Mouse (Mus musculus) MN1 (cell line): ENCODE data around the gene Med7.
"Not testable (repeated sequence)": the region's sequence is repeated elsewhere in the genome, so short reads cannot be mapped to it uniquely, and the experiment has no call there.

Experiments used
- DNase-seq: peaks from one replicate; pipeline ENCODE4 v3.0.0-alpha.2; 2016; ENCODE audit warnings: low spot score

The Med7 gene

GRCm38 (mm10) chr11:46436760-46437458 is at the start of gene Med7:
TSS of gene Med7 (plus strand) at chr11:46436925.
- peak; percentile 99 for DNase-seq

GRCm38 (mm10) chr11:46387061-46387460 is 49.7 kb upstream of the Med7 start:
- no peak for DNase-seq

DNA sequence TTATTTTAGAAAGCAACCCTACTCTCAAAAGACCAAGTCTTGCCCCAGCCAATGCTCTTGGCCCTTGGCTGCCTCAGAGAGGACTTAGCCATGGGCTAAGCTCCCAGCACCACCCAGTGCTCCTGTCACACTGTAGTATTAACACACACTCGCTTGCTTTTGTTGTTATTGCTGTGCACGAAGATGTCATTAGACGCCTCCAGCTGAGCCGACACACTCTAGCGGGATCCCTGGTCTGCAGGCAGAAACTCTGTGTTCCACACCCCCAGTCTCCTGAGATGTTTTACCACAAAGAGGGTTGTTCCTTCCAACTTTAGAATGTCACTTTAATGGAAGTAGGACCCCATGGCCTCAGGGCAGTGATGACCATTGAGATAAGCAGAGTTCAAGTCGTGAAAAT is 48.3 kb upstream of the Med7 start:
- no peak for DNase-seq

DNA sequence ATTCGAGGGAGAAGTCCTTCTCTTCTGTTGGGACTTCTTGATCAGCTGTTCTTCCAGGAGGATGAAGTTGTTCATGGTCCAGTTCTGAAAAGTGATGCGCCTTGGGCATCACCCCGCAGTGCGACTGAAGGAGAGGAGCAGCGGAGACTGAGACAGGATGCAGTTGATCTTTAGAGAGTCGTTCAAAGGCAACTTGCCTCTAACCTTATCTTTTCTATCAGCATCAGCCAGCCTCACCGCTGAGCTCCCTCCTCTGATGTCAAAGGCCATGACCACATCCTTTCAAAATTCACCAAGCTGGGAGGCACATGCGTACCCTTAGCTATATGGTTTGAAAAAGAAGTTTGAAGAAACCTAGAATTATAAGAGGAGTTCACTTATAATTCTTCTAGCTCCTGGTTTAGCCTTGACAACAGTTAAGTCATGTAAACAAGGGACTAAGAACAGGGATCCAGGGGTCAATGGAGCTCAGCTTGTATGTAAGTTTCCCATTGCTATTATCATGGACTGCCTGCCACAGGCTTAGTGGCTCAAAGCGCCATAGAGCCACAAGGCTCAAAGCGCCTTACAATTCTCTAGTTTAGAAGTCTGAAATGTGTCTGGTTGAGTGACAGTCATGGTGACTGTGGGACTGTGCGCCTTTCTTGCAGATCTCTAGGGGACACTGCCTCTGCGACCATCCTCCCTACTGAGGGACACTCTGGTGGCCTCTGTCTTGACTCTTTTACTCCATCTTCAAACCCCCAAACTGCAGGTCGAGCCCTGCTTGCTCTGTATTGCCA is 47.2 kb upstream of the Med7 start, which contains the start of gene Itk:
Gene Itk (minus strand): TSS at position 180 of the 782 bp plus-strand sequence.
- DNase-seq, result no peak

DNA sequence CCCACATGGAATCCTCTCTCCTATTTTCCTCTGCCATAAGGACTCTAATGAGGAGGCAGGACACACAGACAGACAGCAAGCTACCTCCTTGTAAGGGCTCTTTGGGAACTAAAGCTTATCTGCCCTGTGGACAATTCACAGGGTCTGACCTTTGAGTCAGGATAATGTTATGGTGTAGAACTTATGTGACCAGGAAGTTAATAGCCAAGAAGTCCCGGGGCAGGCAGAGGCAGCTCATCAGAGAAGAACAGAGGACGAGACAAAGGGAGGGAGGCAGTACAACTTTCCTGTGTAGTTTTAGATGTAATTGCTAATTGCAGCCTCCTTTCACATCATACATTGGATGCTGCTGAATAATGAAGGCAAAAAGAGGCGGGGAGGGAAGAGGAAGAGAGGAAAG is 46.1 kb upstream of the Med7 start:
- no peak for DNase-seq

DNA sequence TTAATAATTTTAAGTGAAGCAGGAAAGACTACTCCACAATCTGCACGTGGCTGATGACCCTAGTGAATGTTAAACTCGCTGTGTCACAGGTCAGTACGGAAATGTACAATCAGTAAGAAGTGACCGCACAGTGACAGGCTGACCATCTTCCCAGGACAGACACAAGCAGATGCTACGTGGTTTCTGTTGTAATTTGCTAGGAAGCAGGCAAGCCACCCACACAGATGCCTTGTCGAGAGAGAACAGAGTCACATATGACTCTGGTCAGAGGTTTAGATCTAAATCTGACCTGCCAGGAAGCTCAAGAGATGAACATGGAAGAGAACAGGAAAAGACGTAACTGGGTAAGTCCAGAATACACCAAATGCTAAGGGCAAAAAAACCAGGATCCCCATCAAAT is 43.8 kb upstream of the Med7 start:
- no peak for DNase-seq

DNA sequence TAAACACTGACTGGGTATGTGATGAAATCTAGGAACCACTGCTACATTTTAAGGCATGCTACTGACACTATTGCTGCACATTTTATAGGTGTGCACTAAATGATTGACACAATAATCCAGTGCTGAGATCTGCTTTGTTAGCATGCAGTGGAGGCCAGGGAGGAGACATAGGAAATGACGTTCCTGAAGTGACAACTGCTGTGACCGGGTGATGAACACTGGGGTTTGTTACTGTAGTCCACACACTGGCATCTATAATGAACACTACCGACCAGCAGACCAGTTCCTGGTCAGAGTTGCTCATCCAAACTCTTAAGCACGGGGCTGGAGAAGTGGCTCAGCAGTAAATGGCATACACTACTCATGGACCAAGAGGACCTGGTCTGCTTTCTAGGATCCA is 43.3 kb upstream of the Med7 start:
- no peak for DNase-seq

DNA sequence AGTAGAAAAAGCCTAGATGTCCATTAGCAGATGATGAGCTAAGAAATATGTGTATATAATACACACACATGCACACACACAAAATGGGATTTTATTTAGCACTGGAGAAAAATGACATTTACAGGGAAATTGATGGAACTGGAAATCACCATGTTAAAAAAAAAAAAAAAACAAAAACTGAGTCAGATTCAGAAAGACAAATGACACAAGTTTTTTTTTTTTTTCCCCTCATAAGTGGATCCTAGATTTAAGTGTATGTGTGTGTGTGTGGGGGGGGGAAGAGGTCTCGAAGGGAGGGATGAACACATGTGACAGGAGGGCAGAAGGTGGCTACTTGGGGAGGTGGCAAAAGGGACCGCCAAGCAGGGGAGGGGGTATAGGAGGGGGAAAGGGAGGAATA is 41.6 kb upstream of the Med7 start:
- no peak for DNase-seq

DNA sequence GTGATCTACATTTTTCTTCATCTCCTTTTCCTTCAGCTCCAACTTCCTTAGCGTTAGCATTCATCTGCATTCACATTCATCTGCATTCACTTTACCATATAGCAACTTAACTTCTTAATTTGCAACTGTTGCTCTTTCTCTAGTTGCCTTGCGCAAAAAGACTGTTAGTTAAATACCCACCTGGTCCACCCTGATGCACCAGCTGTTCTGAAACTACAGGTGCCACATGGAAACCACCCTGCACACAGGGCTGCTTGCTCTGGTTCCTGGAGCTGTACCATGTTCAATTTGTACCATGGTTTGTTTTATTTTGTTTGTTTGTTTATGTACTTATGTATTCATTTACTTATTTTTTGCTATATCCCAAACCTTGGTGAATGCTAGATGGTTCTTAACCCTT is 41.0 kb upstream of the Med7 start:
- DNase-seq, result no peak

DNA sequence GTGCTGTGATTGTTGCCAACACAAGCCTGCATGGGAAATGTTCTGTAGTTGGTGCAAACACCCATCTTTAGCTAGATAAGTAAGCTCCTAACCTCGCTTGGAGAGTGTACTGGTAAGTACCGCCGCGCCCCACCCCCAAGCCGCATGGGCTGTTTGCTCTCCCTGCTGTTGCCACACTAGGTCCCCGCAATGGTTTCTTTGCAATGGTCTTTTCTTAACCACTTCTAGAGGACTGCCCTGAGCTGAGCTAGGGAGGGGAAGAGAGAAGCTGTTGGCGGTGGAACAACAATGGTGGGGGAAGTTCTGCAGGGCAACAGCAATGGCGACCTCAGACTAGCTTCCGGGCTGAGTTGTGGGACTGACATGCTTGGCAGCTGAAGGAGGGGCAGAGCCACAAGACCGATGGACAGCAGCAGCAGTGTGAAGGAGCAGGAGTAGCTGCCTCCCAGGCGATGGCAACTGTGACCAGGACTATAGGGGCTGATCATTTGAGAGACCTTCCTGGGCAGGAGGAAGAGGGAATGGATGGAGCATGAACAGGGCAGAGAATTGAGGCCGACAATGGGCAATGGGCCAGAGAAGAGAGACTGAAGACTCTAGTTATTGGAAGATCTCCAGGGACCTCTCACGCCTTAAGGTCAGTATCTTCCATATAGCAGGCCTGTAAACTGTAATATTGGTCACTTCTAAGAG is 40.4 kb upstream of the Med7 start, which contains the start of gene Fam71b:
Gene Fam71b (plus strand): TSS at position 393 of the 693 bp plus-strand sequence.
- no peak for DNase-seq

- no peak for DNase-seq
These were observed 39.9 kb upstream of the Med7 start for GRCm38 (mm10) chr11:46396860-46397179.

DNA sequence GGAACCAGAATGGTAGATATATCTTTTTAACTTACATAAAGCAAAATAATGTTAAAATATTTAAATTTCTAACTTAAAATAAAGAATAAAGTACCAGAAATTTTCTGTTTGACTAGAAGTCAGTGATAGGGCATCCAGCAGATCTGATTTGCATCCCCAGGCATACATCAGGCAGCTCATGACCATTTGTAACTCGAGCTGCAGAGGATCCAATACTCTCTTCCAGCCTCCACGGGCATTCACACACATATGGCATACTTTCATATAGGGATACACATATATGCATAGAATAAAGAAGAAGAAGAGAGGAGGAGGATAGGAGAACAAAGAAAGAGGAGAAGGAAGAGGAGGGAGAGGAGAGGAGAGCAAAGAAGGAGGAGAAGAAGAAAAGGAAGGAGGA is 38.8 kb upstream of the Med7 start:
- no peak for DNase-seq

GRCm38 (mm10) chr11:46398473-46398872 is 38.3 kb upstream of the Med7 start:
- no peak for DNase-seq

GRCm38 (mm10) chr11:46398933-46399383 is 37.8 kb upstream of the Med7 start:
- no peak for DNase-seq

DNA sequence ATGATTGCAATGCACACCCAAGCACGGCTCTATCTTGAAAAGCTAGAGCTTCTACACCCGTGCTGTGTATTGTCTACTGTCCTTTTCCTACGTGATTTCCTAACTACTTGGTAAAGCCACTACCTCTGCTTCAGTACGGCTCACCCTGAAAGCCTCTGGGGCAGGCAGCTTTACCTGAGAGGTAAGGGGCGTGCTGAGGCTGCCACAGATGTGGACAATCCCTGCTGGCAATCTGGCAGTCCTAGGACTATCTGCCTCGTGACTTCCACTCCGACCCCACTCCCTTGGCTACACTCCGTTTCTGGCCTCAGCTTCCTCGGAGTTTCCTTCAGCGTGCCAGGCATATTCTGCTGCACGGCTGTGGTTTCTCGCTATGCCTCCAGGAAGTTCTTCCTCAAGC is 35.2 kb upstream of the Med7 start:
- no peak for DNase-seq

GRCm38 (mm10) chr11:46404986-46405385 is 31.7 kb upstream of the Med7 start:
- no peak for DNase-seq

DNA sequence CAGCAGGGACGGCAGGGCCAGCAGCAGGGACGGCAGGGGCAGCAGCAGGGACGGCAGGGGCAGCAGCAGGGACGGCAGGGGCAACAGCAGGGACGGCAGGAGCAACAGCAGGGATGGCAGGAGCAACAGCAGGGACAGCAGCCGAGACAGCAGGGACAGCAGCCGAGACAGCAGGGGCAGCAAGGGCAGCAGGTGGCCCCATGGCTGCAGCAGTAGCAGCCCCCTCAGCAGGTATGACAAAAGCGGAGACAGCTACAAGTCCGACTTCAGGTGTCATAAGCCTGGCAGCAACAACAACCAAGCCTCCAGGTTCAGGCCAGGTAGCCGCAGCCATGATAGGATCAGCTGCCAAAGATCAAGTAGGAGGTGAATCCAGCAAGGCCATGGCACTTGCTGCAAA is 30.0 kb upstream of the Med7 start:
- no peak for DNase-seq

DNA sequence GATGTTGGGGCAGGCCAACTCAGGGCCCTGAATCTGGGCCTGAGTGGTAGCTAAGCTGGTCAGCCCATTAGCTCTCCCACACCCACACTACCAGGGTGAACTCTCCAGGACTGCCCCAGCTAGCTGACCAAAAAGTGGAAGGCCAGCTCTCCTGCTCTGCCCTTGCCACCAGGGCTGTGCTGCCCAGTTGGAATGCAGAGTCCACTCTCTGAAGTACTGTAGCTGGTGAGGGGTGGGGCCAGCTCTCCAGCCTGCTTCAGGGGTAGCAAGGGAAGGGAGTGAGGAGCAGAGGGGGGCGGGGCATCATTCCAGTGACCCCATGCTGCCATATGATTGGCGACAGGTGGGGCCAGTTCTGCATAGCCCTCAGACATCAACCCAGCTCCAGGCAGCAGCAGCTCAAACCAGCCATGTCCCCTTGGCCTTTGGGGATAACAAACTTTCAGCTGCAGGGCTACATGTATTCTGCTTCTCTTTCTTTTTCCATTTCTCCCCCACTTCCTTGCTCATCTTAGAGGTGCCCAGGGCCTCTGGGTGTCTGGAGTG is 26.6 kb upstream of the Med7 start:
- DNase-seq, result no peak

- DNase-seq, result no peak
These were observed 18.3 kb upstream of the Med7 start for GRCm38 (mm10) chr11:46418438-46418837.

GRCm38 (mm10) chr11:46418860-46419259 is 17.9 kb upstream of the Med7 start:
- DNase-seq, result no peak

DNA sequence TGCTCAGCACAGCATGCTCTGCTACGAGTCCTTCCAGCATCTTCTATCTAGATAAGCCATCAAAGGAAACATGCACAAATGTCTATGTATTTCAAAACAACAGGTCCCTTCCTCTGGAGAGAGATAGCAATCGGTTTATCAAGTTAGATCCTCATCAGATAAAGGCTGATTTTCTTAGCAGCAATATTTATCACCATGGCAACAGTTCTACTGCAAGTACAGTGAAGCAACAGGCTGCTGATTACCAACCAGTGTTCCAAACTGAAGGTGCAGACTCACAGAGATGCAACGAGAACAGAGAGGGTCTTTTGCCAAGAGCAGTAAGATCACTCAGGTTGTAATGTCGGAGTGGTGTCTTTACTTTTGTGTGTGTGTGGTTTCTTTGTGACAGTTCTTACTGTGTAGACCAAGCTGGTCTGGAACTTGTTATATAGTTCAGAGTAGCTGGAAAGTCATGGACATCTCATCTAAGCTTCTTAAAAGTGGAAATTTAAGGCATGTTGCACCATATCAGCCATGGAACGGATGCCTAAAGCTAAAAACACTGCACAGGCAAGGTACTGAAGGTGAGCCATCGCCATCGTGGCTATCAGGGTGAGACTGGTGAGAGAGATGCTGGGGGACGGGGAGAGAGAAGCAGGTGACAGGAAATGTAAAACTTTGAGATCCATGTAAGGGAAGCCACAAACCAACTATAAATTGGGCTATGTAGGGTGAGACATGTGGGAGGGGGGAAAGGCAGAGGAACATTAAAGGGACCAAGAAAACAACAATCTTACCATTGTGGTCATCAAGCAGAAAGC is 15.4 kb upstream of the Med7 start:
- DNase-seq, result no peak

- not testable (repeated sequence) for DNase-seq
These were observed 8.6 kb upstream of the Med7 start for GRCm38 (mm10) chr11:46428131-46428530.
